Mouse (Mus musculus): ENCODE results near the gene Rgs13. TPM values are rescaled to one million over a fixed set of nuclear protein-coding genes. Genes with fewer than 3 reads are reported as not detected.

The Rgs13 gene
- not detected for polyA plus RNA-seq (2021)

GRCm38 (mm10) chr1:144177166-144177565 is at the start of gene Rgs13:
Gene Rgs13, minus strand, starts transcription at chr1:144177372.
- peaks cover 23% of the 10 kb centered on the region for H3K27me3 ChIP-seq
- no peak for TF ChIP-seq CTCF (IDR thresholded peaks at IDR 0.05)
- POLR2A ChIA-PET, result no interaction called here
- no peak for ATAC-seq
- no peak for DNase-seq (ENCODE audit: low read depth, low spot score)
- CTCF ChIA-PET, result no interaction called here
- in situ Hi-C loops (cut with MboI; ENCODE audit: low pct_unique_long_range_greater_than_20kb), result no loop called here

- H3K27me3 ChIP-seq, result no peaks in the 10 kb centered on the region
- no peak for TF ChIP-seq CTCF (IDR thresholded peaks at IDR 0.05)
- in situ Hi-C loops (cut with MboI; ENCODE audit: low pct_unique_long_range_greater_than_20kb), result no loop called here
- no peak for ATAC-seq
- no peak for DNase-seq (ENCODE audit: low read depth, low spot score)
- POLR2A ChIA-PET, result no interaction called here
- CTCF ChIA-PET, result no interaction called here
These were observed 38.1 kb upstream of the Rgs13 start for GRCm38 (mm10) chr1:144215230-144215629.

GRCm38 (mm10) chr1:144210912-144211311 is 33.7 kb upstream of the Rgs13 start:
- peak; percentile 88 for ATAC-seq
- DNase-seq (ENCODE audit: low read depth, low spot score), result peak; percentile 59
- ChIA-PET POLR2A (interaction anchor here (0.9 kb wide), 1 partner anchor 208 kb away, joined by 3 read pairs; no protein-coding TSS in a partner anchor), CTCF (interaction anchor here (1.6 kb wide), 1 partner anchor 13 kb away, joined by 4 read pairs; no protein-coding TSS in a partner anchor)
- in situ Hi-C loops (cut with MboI; ENCODE audit: low pct_unique_long_range_greater_than_20kb), result no loop called here
- no peaks in the 10 kb centered on the region for H3K27me3 ChIP-seq
- no peak for TF ChIP-seq CTCF (IDR thresholded peaks at IDR 0.05)

- in situ Hi-C loops (cut with MboI; ENCODE audit: low pct_unique_long_range_greater_than_20kb), result loop anchor here (10.0 kb wide), 2 partner anchors 168 to 402 kb away; no protein-coding TSS in a partner anchor
- DNase-seq (ENCODE audit: low read depth, low spot score), result no peak
- H3K27me3 ChIP-seq, result peaks cover 3% of the 10 kb centered on the region
- no peak for TF ChIP-seq CTCF (IDR thresholded peaks at IDR 0.05)
- ChIA-PET POLR2A (no interaction called here), CTCF (interaction anchor here (4.3 kb wide), 1 partner anchor 9 kb away, joined by 22 read pairs; no protein-coding TSS in a partner anchor)
- ATAC-seq, result no peak
These were observed 29.3 kb upstream of the Rgs13 start for GRCm38 (mm10) chr1:144206281-144207061.

GRCm38 (mm10) chr1:144204766-144205165 is 27.6 kb upstream of the Rgs13 start:
- no peak for DNase-seq (ENCODE audit: low read depth, low spot score)
- no peak for TF ChIP-seq CTCF (IDR thresholded peaks at IDR 0.05)
- H3K27me3 ChIP-seq, result peaks cover 3% of the 10 kb centered on the region
- ChIA-PET CTCF (no interaction called here), POLR2A (no interaction called here)
- in situ Hi-C loops (cut with MboI; ENCODE audit: low pct_unique_long_range_greater_than_20kb), result loop anchor here (10.0 kb wide), 2 partner anchors 170 to 400 kb away; no protein-coding TSS in a partner anchor
- no peak for ATAC-seq

DNA sequence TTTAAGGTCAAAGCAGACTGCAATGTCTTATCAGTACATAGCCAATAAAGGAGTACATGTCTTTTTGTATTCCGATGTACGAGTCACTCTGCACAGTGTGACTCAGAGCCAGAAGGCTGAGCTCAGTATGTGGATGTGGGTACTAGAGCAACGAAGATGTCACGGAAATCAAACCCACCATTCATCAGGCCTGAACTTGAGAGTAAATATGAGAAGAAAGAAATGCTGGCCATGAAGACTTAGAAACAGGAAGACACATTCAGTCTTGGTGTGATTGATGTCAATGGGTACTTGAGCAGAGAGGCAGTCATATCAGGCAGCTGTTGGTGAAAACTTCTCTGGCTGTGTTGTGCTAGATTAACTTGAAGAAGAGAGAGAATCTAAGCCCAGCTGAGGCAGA is 25.8 kb upstream of the Rgs13 start:
- DNase-seq (ENCODE audit: low read depth, low spot score) (no peak), ATAC-seq (no peak)
- in situ Hi-C loops (cut with MboI; ENCODE audit: low pct_unique_long_range_greater_than_20kb), result loop anchor here (10.0 kb wide), 2 partner anchors 172 to 398 kb away; no protein-coding TSS in a partner anchor
- TF ChIP-seq CTCF (IDR thresholded peaks at IDR 0.05), result no peak
- H3K27me3 ChIP-seq, result peaks cover 3% of the 10 kb centered on the region
- ChIA-PET POLR2A (no interaction called here), CTCF (no interaction called here)

GRCm38 (mm10) chr1:144200496-144200895 is 23.3 kb upstream of the Rgs13 start:
- CTCF ChIA-PET, result interaction anchor here (1.4 to 1.7 kb wide), 3 partner anchors 9 to 153 kb away, joined by 3 to 4 read pairs (median 4); no protein-coding TSS in a partner anchor
- no peak for TF ChIP-seq CTCF (IDR thresholded peaks at IDR 0.05)
- DNase-seq (ENCODE audit: low read depth, low spot score) (no peak), ATAC-seq (no peak)
- POLR2A ChIA-PET, result no interaction called here
- in situ Hi-C loops (cut with MboI; ENCODE audit: low pct_unique_long_range_greater_than_20kb), result loop anchor here (10.0 kb wide), 2 partner anchors 174 to 396 kb away; no protein-coding TSS in a partner anchor
- peaks cover 3% of the 10 kb centered on the region for H3K27me3 ChIP-seq

- in situ Hi-C loops (cut with MboI; ENCODE audit: low pct_unique_long_range_greater_than_20kb), result no loop called here
- peaks cover 3% of the 10 kb centered on the region for H3K27me3 ChIP-seq
- DNase-seq (ENCODE audit: low read depth, low spot score), result no peak
- ChIA-PET CTCF (interaction anchor here (1.0 to 3.0 kb wide), 6 partner anchors 9 to 178 kb away, joined by 3 to 14 read pairs (median 4); no protein-coding TSS in a partner anchor), POLR2A (no interaction called here)
- ATAC-seq, result no peak
- no peak for TF ChIP-seq CTCF (IDR thresholded peaks at IDR 0.05)
These were observed 22.4 kb upstream of the Rgs13 start for GRCm38 (mm10) chr1:144199538-144199937.

DNA sequence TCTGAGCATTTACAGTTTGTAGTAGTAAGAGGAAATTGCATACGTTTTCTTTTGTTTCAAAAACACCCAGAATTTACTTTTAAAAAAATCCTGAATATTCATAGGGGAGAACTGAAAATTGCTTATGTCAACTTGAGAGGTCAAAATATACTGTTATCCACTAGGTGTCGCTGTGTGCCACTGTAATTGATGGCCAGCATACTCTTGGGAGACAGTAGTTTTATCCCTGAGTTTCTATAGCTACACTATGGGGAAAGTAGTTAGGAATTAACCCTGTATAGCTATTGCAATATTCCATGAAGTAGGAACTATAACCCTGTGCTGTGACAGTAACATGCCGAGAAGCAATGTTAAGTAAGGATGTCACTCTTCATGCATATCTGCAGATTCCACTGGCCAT is 20.5 kb upstream of the Rgs13 start:
- peak; percentile 61 for TF ChIP-seq CTCF (IDR thresholded peaks at IDR 0.05)
- H3K27me3 ChIP-seq, result no peaks in the 10 kb centered on the region
- ATAC-seq (peak; percentile 79), DNase-seq (ENCODE audit: low read depth, low spot score) (no peak)
- in situ Hi-C loops (cut with MboI; ENCODE audit: low pct_unique_long_range_greater_than_20kb), result no loop called here
- ChIA-PET CTCF (interaction anchor here (0.8 to 3.0 kb wide), 16 partner anchors 11 to 394 kb away, joined by 3 to 22 read pairs (median 5); no protein-coding TSS in a partner anchor), POLR2A (no interaction called here)

DNA sequence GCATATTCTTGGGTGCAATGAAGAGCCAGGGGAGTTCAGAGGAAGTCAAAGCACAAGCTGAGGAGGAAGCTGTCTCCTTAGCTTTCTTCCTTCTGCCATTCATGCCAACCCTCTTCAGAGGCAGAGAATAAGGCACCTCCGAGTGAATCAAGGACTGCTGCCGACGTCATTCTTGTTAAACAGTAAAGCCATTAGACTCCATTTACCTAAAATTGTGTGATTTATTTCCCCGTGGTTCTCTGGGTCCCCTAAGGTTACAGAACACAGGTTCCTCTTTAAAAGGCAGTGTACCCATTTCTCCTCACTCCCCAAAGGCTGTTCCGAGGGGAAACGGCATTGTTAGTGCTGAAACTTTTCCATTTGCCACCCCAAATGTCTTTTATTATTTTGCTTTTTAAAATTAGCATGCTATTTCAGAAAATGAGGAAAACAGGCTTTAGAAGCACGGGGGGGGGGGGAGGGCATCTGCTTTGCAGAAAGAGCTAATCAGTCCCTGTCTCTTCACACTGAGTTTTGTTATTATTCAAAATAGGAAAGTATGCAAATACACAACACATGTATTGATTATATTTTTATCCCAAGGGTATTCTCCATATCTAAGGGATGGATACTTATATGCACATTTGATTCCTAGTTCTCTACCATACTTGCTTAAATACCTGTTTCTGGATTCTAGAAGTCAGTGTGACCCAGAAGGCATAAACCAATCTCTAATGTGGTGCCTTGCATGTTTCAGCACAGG is 9.7 kb upstream of the Rgs13 start:
- no peak for DNase-seq (ENCODE audit: low read depth, low spot score)
- ChIA-PET CTCF (interaction anchor here (1.3 kb wide), 1 partner anchor 14 kb away, joined by 3 read pairs; no protein-coding TSS in a partner anchor), POLR2A (no interaction called here)
- H3K27me3 ChIP-seq, result peaks cover 16% of the 10 kb centered on the region
- TF ChIP-seq CTCF (IDR thresholded peaks at IDR 0.05), result no peak
- ATAC-seq, result no peak
- in situ Hi-C loops (cut with MboI; ENCODE audit: low pct_unique_long_range_greater_than_20kb), result no loop called here

All from Patski (cell line).